17 mouse cellular contexts compared by ENCODE assay signal in genomic region chr13:56162859-56163258, GRCm38 (mm10). TPM values are rescaled to one million over a fixed set of nuclear protein-coding genes. Genes with fewer than 3 reads are reported as not detected.
A peak's percentile ranks its signal among the peaks of the same experiment; 100 is the strongest.
DNase-seq lines count a peak whose midpoint lies in the region; ATAC-seq and TF ChIP-seq lines count a peak whose summit lies in the region.
"Had no signal": no experiment of that assay in that cellular context is flagged by ENCODE, and none has a peak within 500 bp of the region (broad histone marks: within the 10 kb centered on the region; RNA-seq: fewer than 3 reads in every experiment).

No protein-coding gene starts in this region.

- 17% methylated on average over 6 of the region's 6 CpGs for WGBS in liver, embryonic 15.5 days (ENCODE audit: insufficient replicate concordance)
- WGBS in limb, embryonic 15.5 days = 63% methylated on average over 6 of the region's 6 CpGs
- 71% methylated on average over 6 of the region's 6 CpGs for WGBS in stomach, postnatal 0 days
- WGBS in forebrain, embryonic 10.5 days = 86% methylated on average over 6 of the region's 6 CpGs

- no peak overlapping the region for H3K4me2 ChIP-seq in liver, embryonic 15.5 days
- H3K4me2 ChIP-seq in limb, embryonic 15.5 days = no peak overlapping the region
- no peak overlapping the region for H3K4me2 ChIP-seq in stomach, postnatal 0 days (replicated peaks; ENCODE audit: low read depth)
- H3K4me2 ChIP-seq: heart, embryonic 15.5 days had no signal

- H3K9me3 ChIP-seq in liver, embryonic 15.5 days (replicated peaks) = no peaks in the 10 kb centered on the region
- no peaks in the 10 kb centered on the region for H3K9me3 ChIP-seq in limb, embryonic 15.5 days
- no peaks in the 10 kb centered on the region for H3K9me3 ChIP-seq in stomach, postnatal 0 days (ENCODE audit: control insufficient read depth, low read length)
- no peaks in the 10 kb centered on the region for H3K9me3 ChIP-seq in forebrain, embryonic 10.5 days
- H3K9me3 ChIP-seq: heart, embryonic 15.5 days; hindbrain, embryonic 10.5 days had no signal

- H3K4me1 ChIP-seq in liver, embryonic 15.5 days (replicated peaks) = peaks cover 12% of the 10 kb centered on the region
- H3K4me1 ChIP-seq in limb, embryonic 15.5 days = peaks cover 62% of the 10 kb centered on the region
- 0 out of 2 replicates have a peak, but pooled peaks cover 5% of the 10 kb centered on the region for H3K4me1 ChIP-seq in stomach, postnatal 0 days (replicated peaks; ENCODE audit: control insufficient read depth, insufficient read depth)
- H3K4me1 ChIP-seq in forebrain, embryonic 10.5 days = peaks cover 40% of the 10 kb centered on the region

- ATAC-seq in liver, embryonic 15.5 days (ENCODE audit: insufficient read depth) = no peak
- ATAC-seq in granulocyte monocyte progenitor cell, adult 5-6 weeks (replicated peaks; ENCODE audit: poor library complexity, severe bottlenecking) = peak; percentile 70
- ATAC-seq in limb, embryonic 15.5 days (ENCODE audit: insufficient number of reproducible peaks, low FRiP score, low TSS enrichment, low read depth) = no peak
- no peak for ATAC-seq in stomach, postnatal 0 days (ENCODE audit: low FRiP score, low TSS enrichment)
- ATAC-seq: hindbrain, postnatal 0 days; intestine, postnatal 0 days had no signal

- no peak for TF ChIP-seq EP300 in stomach, postnatal 0 days (optimal IDR thresholded peaks at IDR 0.05)

- H3K27me3 ChIP-seq in liver, embryonic 15.5 days = 0 out of 2 replicates have a peak, but pooled peaks cover 4% of the 10 kb centered on the region
- H3K27me3 ChIP-seq in limb, embryonic 15.5 days = no peaks in the 10 kb centered on the region
- no peaks in the 10 kb centered on the region for H3K27me3 ChIP-seq in stomach, postnatal 0 days (ENCODE audit: control insufficient read depth, insufficient read depth, low read length)
- no peaks in the 10 kb centered on the region for H3K27me3 ChIP-seq in forebrain, embryonic 10.5 days (ENCODE audit: poor library complexity, severe bottlenecking)
- H3K27me3 ChIP-seq: heart, embryonic 15.5 days had no signal

- H3K36me3 ChIP-seq in liver, embryonic 15.5 days (replicated peaks) = no peaks in the 10 kb centered on the region
- H3K36me3 ChIP-seq in limb, embryonic 15.5 days = no peaks in the 10 kb centered on the region
- H3K36me3 ChIP-seq in stomach, postnatal 0 days (ENCODE audit: control insufficient read depth, insufficient read depth, low read length) = no peaks in the 10 kb centered on the region
- H3K36me3 ChIP-seq in forebrain, embryonic 10.5 days (replicated peaks) = no peaks in the 10 kb centered on the region
- H3K36me3 ChIP-seq: heart, embryonic 15.5 days; hindbrain, embryonic 10.5 days had no signal

- no peak for TF ChIP-seq CTCF in stomach, postnatal 0 days (IDR thresholded peaks at IDR 0.05; ENCODE audit: low read depth)

- H3K9ac ChIP-seq in liver, embryonic 15.5 days = no peak overlapping the region
- no peak overlapping the region for H3K9ac ChIP-seq in limb, embryonic 15.5 days
- H3K9ac ChIP-seq in stomach, postnatal 0 days (ENCODE audit: low read length) = no peak overlapping the region
- H3K9ac ChIP-seq: heart, embryonic 15.5 days; liver, embryonic 14.5 days had no signal

- no peak for DNase-seq in liver
- DNase-seq in stomach, postnatal 0 days (ENCODE audit: low spot score) = no peak
- DNase-seq in forebrain, embryonic 10.5 days (ENCODE audit: extremely low spot score, low spot score) = no peak
- DNase-seq in natural killer cell, adult 2 months (ENCODE audit: low spot score in 2 of 2) = no peak
- DNase-seq: cerebellum, adult 9-10 months; heart, adult 2 months; layer of hippocampus, postnatal 36 days; retina, postnatal 1 day; thymus, postnatal 36 days had no signal

- H3K27ac ChIP-seq in liver, embryonic 15.5 days (replicated peaks) = 0 out of 2 replicates have a peak overlapping the region, but pooled peaks have one; percentile 24
- H3K27ac ChIP-seq in limb, embryonic 15.5 days = peak overlapping the region; percentile 80
- no peak overlapping the region for H3K27ac ChIP-seq in stomach, postnatal 0 days (replicated peaks)
- H3K27ac ChIP-seq in forebrain, embryonic 10.5 days = no peak overlapping the region
- H3K27ac ChIP-seq: heart, adult 2 months; hindbrain, embryonic 10.5 days; hindbrain, postnatal 0 days; liver, embryonic 14.5 days had no signal

- H3K4me3 ChIP-seq in liver, embryonic 15.5 days (replicated peaks) = no peak overlapping the region
- H3K4me3 ChIP-seq in limb, embryonic 15.5 days = no peak overlapping the region
- no peak overlapping the region for H3K4me3 ChIP-seq in stomach, postnatal 0 days (ENCODE audit: low read depth, low read length)
- H3K4me3 ChIP-seq in forebrain, embryonic 10.5 days = no peak overlapping the region
- H3K4me3 ChIP-seq: heart, adult 2 months; heart, embryonic 15.5 days; hindbrain, embryonic 10.5 days had no signal

RNA-seq across cellular contexts. Expression of gene Tifab, which starts 15.8 kb away (rescaled TPM):
- polyA plus RNA-seq in liver, embryonic 15.5 days (2015; fragmentation: Nextera tagmentation; extraction: Ambion mirVana) = 8.3 and 8.9 TPM in 2 replicates
- 148 and 174 TPM in 2 replicates for total RNA-seq in granulocyte monocyte progenitor cell, adult 5-6 weeks (2014; fragmentation: Nextera tagmentation)
- 115 and 120 TPM in 2 replicates for total RNA-seq in granulocyte monocyte progenitor cell, adult 5-6 weeks (2017)
- polyA plus RNA-seq in limb, embryonic 15.5 days (2015; fragmentation: Nextera tagmentation; extraction: Ambion mirVana) = 3.2 and 3.8 TPM in 2 replicates
- polyA plus RNA-seq in stomach, postnatal 0 days (2015; fragmentation: Nextera tagmentation; extraction: Ambion mirVana) = 2.1 and 2.4 TPM in 2 replicates
- polyA plus RNA-seq in forebrain, embryonic 10.5 days (2016; fragmentation: Nextera tagmentation; extraction: Ambion mirVana) = 0.97 and 1.2 TPM in 2 replicates

RNA-seq across cellular contexts. Expression of gene H2afy, which starts 26.7 kb away (rescaled TPM):
- 83.7 and 87.4 TPM in 2 replicates for polyA plus RNA-seq in liver, embryonic 15.5 days (2015; fragmentation: Nextera tagmentation; extraction: Ambion mirVana)
- total RNA-seq in granulocyte monocyte progenitor cell, adult 5-6 weeks (2014; fragmentation: Nextera tagmentation) = 930 and 1,115 TPM in 2 replicates
- total RNA-seq in granulocyte monocyte progenitor cell, adult 5-6 weeks (2017) = 1,419 and 1,485 TPM in 2 replicates
- polyA plus RNA-seq in limb, embryonic 15.5 days (2015; fragmentation: Nextera tagmentation; extraction: Ambion mirVana) = 242 and 272 TPM in 2 replicates
- 150 and 157 TPM in 2 replicates for polyA plus RNA-seq in stomach, postnatal 0 days (2015; fragmentation: Nextera tagmentation; extraction: Ambion mirVana)
- polyA plus RNA-seq in forebrain, embryonic 10.5 days (2016; fragmentation: Nextera tagmentation; extraction: Ambion mirVana) = 554 and 558 TPM in 2 replicates

Comparison
In these comparisons a context has a peak if more than half of its experiments do, and no peak if none do; other contexts are left out.
1. H3K27ac ChIP-seq: peak in liver, embryonic 15.5 days (single experiment) and limb, embryonic 15.5 days (single experiment); none in stomach, postnatal 0 days (single experiment) and forebrain, embryonic 10.5 days (single experiment).